Mouse (Mus musculus): Measurements from ENCODE around the gene Mdfic.

The Mdfic gene

DNA sequence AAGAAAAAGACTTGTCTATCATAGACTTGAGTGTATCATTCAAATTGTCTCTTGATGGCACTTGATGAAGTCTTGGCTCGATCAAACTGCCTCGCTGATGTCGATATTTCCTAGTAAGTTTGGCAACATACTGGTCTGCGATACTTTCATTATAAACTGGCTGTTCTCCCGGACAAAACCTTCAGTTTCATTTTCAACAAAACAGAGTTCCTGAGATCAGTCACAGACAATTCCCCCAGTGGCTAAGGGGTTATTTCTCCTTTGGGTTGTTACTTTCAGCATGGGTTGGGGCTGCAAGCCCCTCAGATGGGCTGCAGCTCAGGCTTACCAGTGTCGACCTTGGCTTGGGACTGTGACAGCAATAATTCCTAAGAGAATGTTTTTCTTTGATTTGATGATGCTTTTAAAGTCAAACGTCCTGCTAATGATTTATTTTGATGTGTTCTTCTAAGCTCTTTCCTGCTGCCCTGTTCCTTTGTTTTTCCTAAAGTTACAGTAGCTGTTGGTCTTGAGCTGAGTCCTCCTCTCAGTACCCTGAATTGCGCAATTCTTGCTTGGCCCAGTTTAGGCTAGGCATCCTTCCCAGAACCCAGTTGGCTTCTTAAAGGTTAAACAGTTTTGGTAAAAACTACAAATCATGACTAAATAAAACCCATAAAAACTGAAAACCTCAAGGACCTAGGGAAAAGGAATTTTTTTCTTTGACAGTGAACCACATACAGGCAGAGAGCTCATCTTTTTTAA is 73.3 kb downstream of the Mdfic start:
- DNase-seq = no peak

GRCm38 (mm10) chr6:15794801-15795200 is 74.3 kb downstream of the Mdfic start:
- DNase-seq = no peak

DNA sequence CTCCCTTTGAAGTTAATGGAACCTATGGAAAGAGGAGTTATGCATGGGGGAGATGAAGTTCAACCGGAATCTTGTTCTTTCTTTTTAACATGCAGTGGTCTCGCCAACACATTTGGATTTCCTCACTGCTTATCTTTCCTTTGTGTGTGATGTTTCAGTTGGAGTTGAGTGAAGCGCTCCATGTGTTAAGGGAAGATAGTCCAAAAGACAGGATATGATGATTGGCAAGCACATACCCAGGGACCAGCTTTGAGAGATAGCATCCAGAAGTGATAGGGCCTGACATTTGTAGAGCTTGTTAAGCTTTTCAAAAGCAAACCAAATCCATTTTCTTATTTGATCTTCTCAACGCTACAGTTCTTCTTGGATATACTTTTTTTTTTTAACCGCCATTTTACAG is 86.9 kb downstream of the Mdfic start:
- DNase-seq = no peak

DNA sequence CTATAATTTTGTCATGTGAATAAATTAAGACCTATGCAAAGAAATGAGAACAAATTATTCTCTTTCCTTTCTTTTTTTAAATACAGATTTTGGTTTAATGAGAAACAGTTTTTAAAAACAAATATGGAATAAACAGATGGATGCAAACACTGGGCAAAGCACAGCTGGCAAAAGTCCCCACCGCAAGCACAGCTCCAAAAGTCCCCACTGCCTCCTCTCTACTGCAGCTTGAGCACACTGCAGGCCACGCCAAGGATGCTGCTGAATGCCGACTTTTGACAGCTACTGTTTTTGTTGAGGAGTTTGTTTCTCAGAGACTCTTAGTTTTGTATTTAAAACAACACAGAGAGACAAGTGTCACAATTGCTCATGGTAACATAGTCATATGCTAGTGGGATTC is 104.8 kb downstream of the Mdfic start:
- DNase-seq = no peak

DNA sequence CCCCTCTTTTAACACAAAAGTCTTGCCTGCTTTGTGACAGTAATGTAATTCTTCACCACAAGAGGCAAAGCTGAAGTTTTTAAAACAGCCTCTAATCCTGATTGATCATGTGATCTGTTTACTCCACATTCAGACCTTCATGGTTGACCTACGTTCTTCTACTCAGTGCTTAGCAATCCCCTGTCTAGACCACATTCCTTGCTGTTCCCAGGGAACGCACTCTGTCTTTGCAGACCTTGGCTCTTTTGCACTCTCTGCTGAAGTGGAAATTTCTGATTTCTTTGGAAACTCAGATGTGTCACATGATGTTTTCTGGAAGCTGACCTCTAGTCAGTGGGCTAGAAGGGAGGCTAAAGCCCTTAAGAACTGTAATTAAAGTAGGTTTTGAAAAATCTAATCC is 109.4 kb downstream of the Mdfic start:
- DNase-seq = no peak

DNA sequence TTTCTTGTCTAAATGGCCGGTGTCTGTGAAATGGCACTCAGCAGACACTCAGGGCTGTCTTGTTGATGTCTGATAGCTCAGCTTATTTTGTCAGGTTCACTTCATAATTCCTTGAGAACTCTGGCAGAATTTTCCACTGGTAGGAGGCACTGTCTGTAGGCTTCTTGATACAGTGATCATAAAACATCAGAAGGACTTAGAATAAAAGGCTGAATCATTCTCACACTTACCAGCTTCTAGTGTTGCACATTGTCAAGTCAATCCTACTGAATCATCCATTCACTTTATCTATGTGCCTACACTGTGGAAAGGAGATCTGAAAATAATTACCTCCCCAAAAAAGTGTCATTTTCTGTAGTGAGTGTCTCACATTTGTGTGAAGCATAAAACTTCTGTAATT is 110.2 kb downstream of the Mdfic start:
- DNase-seq = no peak

- DNase-seq = no peak
Measured at GRCm38 (mm10) chr6:15837695-15838094, 117.2 kb downstream of the Mdfic start.

DNA sequence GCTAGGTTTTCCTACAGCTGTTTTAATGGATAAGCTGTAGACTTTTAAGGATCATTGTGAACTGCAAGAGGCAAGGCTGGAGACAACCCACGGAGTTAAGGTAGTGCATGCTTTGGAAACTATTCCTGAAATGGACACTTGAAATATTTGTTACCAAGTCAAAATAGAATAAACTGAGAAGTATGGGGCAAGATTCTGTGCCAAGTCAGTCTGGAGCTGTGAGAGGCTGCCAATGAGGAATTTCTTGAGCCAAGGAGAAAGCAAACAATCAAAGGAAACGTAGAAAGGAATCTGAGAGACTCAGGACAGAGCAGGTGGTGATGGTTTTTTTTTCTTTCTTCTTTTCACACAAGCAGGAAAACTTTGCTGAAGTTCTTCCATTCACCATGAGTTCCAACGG is 119.4 kb downstream of the Mdfic start:
- no peak for DNase-seq

DNA sequence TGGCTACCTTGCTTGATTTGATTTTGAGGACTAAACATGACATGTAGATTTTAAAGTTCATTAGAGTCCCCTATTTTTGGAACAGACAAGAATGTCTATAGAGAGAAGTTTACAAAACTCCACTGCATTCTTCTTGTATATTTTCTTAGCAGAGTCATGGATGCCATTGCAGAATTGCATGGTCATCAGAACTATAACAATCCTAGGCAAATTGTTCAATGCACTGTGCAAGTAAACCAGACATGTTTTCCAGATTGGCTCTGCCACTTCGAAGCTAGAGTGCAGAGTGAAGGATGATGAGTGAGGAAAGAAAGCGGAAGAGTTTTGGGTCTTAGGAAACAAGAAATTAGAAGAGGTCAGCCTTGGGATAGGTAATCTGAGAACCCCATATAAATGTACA is 120.0 kb downstream of the Mdfic start:
- DNase-seq = no peak

DNA sequence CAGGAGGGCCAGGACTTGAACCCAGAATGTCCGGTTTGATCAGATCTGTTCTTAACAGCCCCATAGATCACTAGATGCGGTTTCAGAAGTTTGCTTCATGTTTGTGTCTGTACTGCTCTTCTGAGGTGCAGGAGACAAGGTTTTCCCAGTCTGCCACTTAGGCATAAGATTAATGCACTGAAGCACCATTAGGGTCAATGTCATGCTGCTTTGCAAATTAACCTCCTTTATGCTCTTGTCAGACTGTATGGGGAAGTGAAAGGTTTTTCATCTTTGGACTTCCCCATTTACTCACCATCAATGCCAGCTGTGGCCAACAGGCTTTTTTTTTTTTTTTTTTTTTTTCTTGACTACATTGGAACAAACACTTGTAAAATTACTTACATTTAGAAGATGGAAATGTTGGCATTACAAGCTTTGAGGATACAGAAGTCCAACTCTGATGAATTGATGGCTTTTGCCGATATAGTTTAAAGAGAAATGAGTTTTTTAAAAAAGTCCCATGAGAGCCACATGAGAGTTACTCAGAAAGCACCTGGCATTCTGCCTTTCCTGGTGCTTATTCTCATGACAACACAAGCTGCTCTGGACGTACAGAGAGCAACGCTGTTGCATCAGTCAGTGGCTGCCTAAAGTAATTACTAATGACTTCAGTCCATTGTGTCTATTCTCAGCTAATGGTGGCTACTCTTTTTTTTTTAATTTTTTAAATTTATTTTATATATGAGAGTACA is 121.2 kb downstream of the Mdfic start:
- DNase-seq = no peak

GRCm38 (mm10) chr6:15843295-15843694 is 122.8 kb downstream of the Mdfic start:
- DNase-seq = no peak

DNA sequence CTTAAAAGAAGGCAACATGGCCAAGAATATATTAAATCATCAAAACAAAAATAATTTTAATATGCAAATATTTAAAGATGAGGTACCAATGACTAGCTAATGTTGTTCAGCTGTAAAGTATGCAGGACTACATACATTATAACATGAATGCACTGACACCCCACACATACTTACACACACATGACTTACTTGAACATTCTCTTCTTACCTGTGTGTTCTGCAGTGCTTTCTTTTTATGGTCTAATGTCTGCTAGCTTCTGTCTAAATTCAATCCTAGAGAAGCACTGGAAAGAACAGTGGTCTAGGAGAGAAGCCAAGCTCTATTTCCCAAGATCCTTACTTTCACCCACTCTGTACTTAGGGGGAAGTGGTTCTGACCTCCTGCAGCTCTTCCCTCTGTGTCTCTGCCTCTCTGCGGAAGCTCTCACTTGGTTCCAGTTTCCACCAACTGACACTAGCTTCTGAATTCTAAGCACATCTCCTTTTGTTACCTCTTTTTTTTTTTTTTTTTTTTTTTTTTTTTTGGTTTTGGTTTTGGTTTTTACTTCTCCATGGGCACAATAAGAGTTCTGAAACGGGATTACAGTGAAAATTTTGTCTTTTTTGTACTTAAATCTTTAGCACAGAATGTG is 125.4 kb downstream of the Mdfic start:
- no peak for DNase-seq
